Mouse (Mus musculus): ENCODE measurements around the gene Mybphl. TPM values are rescaled to one million over a fixed set of nuclear protein-coding genes. Genes with fewer than 3 reads are reported as not detected.

Mybphl gene
- polyA plus RNA-seq, 1 experiment from 2014 or later, result 5.6 TPM

DNA sequence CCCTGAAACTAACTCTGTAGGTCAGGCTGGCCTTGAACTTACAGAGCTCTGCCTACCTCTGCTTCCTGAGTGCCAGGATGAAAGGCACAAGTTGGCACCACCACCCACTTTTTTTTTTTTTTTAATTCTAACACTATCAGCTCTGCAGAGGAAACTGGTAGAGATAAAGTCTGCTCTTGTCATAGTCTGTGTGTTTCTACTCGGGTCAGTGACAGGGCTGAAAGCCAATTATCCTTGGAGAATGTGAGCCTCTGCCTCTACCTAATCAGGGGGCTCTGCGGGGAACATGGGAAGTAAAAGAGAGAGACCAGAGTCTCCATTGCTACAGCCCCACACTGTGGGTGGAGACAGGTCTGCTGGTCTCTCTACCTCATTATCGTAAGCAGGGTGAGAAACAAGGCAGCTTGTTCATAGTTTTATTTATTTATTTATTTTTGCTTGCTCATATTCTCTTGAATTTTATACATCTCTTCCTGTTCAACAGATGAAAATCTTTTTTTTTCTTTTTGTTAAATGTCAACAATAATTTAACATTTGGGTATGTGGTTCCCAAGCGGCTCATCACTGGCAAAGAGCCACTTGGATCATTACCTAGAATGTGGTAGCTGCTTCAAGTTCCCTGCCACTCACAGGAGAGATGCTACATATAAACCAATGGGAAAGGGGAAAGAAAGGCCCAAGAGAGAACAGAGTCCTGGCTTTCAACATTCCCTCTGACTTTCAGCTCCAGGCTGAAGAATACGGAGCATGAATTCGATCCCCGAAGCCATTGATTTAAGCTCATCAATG is 14.4 kb downstream of the Mybphl start:
- no peak overlapping the region for H3K27ac ChIP-seq (ENCODE audit: low read length)
- no peak overlapping the region for H3K4me3 ChIP-seq (ENCODE audit: low read depth, low read length)
- 69% methylated on average over 7 of the region's 7 CpGs for WGBS
- TF ChIP-seq EP300 (IDR thresholded peaks at IDR 0.05) (no peak), CTCF (IDR thresholded peaks at IDR 0.05) (no peak)
- H3K27me3 ChIP-seq (replicated peaks; ENCODE audit: insufficient read depth, low read length), result no peaks in the 10 kb centered on the region
- H3K36me3 ChIP-seq (ENCODE audit: insufficient read depth, low read length), result no peaks in the 10 kb centered on the region
- DNase-seq (ENCODE audit: low spot score) (no peak), ATAC-seq (no peak)
- no peak overlapping the region for H3K9ac ChIP-seq (replicated peaks; ENCODE audit: low read depth)
- H3K4me1 ChIP-seq (ENCODE audit: insufficient read depth, low read depth, low read length), result no peaks in the 10 kb centered on the region
- no peak overlapping the region for H3K4me2 ChIP-seq (replicated peaks; ENCODE audit: low read depth, low read length)
- no peaks in the 10 kb centered on the region for H3K9me3 ChIP-seq (ENCODE audit: low read length)

- DNase-seq (ENCODE audit: low spot score), result no peak
- WGBS, result 80% methylated on average over 6 of the region's 6 CpGs
- Histone ChIP-seq H3K9me3 (ENCODE audit: low read length) (no peaks in the 10 kb centered on the region), H3K4me1 (ENCODE audit: insufficient read depth, low read depth, low read length) (no peaks in the 10 kb centered on the region; the same call in 1 of the 2 replicates), H3K27me3 (replicated peaks; ENCODE audit: insufficient read depth, low read length) (no peaks in the 10 kb centered on the region), H3K4me2 (replicated peaks; ENCODE audit: low read depth, low read length) (no peak overlapping the region), H3K27ac (ENCODE audit: low read length) (no peak overlapping the region), H3K9ac (replicated peaks; ENCODE audit: low read depth) (no peak overlapping the region), H3K36me3 (ENCODE audit: insufficient read depth, low read length) (no peaks in the 10 kb centered on the region), H3K4me3 (ENCODE audit: low read depth, low read length) (no peak overlapping the region)
- TF ChIP-seq EP300 (IDR thresholded peaks at IDR 0.05), result no peak
- TF ChIP-seq CTCF (IDR thresholded peaks at IDR 0.05), result peak; percentile 72
- ATAC-seq, result no peak
These were observed 16.0 kb downstream of the Mybphl start for GRCm38 (mm10) chr3:108380695-108381094.

DNA sequence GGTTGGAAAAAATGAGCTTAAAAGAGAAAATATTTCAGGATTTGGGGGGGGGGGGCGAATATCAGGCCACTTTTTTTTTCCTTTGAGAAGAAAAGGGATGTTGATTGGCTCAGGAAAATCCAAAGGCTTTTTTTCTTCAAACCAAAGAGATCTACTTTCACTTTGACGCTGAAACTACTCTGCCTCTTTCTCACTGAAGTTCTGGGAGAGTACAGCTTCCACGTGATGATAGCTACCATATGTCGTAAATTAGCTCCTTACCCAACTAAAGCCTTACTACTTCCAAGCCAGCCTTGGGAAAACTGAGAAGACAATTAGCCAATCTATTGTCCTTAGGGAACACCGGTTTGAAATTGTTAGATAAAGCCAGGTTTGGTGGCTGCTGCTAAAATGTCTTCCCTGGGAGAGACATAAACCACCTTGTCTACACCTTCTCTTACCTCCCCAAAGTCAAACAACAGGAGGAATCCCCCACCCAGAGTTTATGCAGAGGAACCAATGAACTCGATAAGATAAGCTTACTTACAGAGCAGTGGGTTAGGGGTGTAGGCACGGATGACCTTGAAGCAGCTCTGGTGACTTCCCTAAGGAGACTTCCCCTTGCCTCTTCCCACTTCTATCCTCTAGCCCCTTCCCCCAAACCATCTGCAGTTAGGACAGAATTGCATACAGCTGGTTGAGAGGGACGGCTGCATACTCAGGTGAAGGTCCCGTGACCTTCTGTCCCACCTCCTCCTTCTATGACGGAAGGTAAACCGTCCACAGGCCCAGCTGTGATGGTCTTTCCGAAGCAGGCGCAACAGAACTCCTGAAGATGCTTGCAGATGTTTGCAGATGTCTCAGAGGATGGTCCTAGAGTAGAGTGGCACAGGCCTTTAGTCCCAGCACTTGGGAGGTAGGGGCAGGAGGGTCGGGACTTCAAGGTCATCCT is 17.5 kb downstream of the Mybphl start:
- WGBS, result 59% methylated on average over 14 of the region's 14 CpGs
- H3K4me1 ChIP-seq (ENCODE audit: insufficient read depth, low read depth, low read length), result no peaks in the 10 kb centered on the region; the same call in 1 of the 2 replicates
- peak overlapping the region; percentile 6; the same call in 1 of the 2 replicates for H3K9ac ChIP-seq (replicated peaks; ENCODE audit: low read depth)
- peak overlapping the region; percentile 22; the same call in 1 of the 2 replicates for H3K4me3 ChIP-seq (ENCODE audit: low read depth, low read length)
- H3K4me2 ChIP-seq (replicated peaks; ENCODE audit: low read depth, low read length), result peak overlapping the region; percentile 37
- no peaks in the 10 kb centered on the region for H3K9me3 ChIP-seq (ENCODE audit: low read length)
- ATAC-seq (peak; percentile 14; the same call in 1 of the 2 replicates), DNase-seq (ENCODE audit: low spot score) (peak; percentile 79)
- H3K27ac ChIP-seq (ENCODE audit: low read length), result peak overlapping the region; percentile 5; the same call in 1 of the 2 replicates
- H3K36me3 ChIP-seq (ENCODE audit: insufficient read depth, low read length), result no peaks in the 10 kb centered on the region
- no peaks in the 10 kb centered on the region for H3K27me3 ChIP-seq (replicated peaks; ENCODE audit: insufficient read depth, low read length)
- no peak for TF ChIP-seq CTCF (IDR thresholded peaks at IDR 0.05)
- TF ChIP-seq EP300 (IDR thresholded peaks at IDR 0.05), result no peak

- H3K4me1 ChIP-seq (ENCODE audit: insufficient read depth, low read depth, low read length), result peaks cover under 1% of the 10 kb centered on the region; the same call in 1 of the 2 replicates
- peak within 1 kb of the TSS; percentile 51 for H3K4me2 ChIP-seq (replicated peaks; ENCODE audit: low read depth, low read length)
- whole genome bisulfite sequencing, result 2% methylated on average over 44 of the region's 44 CpGs
- no peak within 1 kb of the TSS for H3K27ac ChIP-seq (ENCODE audit: low read length)
- H3K36me3 ChIP-seq (ENCODE audit: insufficient read depth, low read length), result no peaks in the 10 kb centered on the region
- ATAC-seq (peak; percentile 95), DNase-seq (ENCODE audit: low spot score) (peak; percentile 95)
- H3K9me3 ChIP-seq (ENCODE audit: low read length), result no peaks in the 10 kb centered on the region
- peak within 1 kb of the TSS; percentile 61 for H3K4me3 ChIP-seq (ENCODE audit: low read depth, low read length)
- H3K9ac ChIP-seq (replicated peaks; ENCODE audit: low read depth), result peak within 1 kb of the TSS; percentile 23; the same call in 1 of the 2 replicates
- TF ChIP-seq CTCF (IDR thresholded peaks at IDR 0.05), result no peak
- no peak for TF ChIP-seq EP300 (IDR thresholded peaks at IDR 0.05)
- H3K27me3 ChIP-seq (replicated peaks; ENCODE audit: insufficient read depth, low read length), result no peaks in the 10 kb centered on the region
These were observed 19.0 kb downstream of the Mybphl start, which contains the start of gene Psrc1 for GRCm38 (mm10) chr3:108383485-108384354. Psrc1 (plus strand) TSS chr3:108383839.

DNA sequence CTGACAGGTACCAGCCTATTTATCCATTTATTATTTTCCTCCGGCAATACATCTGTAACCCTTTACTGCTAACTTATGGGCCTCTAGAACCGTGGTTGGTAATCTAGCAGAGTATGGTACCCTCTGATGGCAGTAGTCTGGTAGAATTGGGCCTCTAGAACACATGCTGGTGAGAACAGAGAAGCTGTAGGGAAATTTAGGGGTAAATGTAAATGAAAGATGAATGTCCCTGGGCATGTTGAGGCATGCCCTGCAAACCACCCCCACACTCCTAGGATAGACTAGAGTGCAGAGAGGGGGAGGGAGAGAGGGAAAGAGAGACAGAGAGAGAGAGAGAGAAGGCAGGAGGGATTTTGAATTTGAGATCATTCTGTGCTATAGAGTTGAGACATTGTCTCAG is 19.7 kb downstream of the Mybphl start:
- Histone ChIP-seq H3K36me3 (ENCODE audit: insufficient read depth, low read length) (no peaks in the 10 kb centered on the region), H3K4me1 (ENCODE audit: insufficient read depth, low read depth, low read length) (peaks cover 4% of the 10 kb centered on the region; the same call in 1 of the 2 replicates), H3K27ac (ENCODE audit: low read length) (no peak overlapping the region), H3K4me2 (replicated peaks; ENCODE audit: low read depth, low read length) (peak overlapping the region; percentile 51; the same call in 1 of the 2 replicates), H3K4me3 (ENCODE audit: low read depth, low read length) (peak overlapping the region; percentile 61; the same call in 1 of the 2 replicates), H3K9me3 (ENCODE audit: low read length) (no peaks in the 10 kb centered on the region), H3K9ac (replicated peaks; ENCODE audit: low read depth) (no peak overlapping the region), H3K27me3 (replicated peaks; ENCODE audit: insufficient read depth, low read length) (no peaks in the 10 kb centered on the region)
- 34% methylated on average over 2 of the region's 2 CpGs for WGBS
- no peak for DNase-seq (ENCODE audit: low spot score)
- no peak for TF ChIP-seq EP300 (IDR thresholded peaks at IDR 0.05)
- TF ChIP-seq CTCF (IDR thresholded peaks at IDR 0.05), result no peak
- no peak for ATAC-seq

Measured in lung, postnatal 0 days (tissue).